Mouse (Mus musculus) thymus, postnatal 10 days (tissue): ENCODE results near the gene Nim1k.
"Not testable (repeated sequence)": the region's sequence is repeated elsewhere in the genome, so short reads cannot be mapped to it uniquely, and the experiment has no call there.

ENCODE experiments used
- DNase-seq, 2 experiments: peaks; one replicate each; pipeline ENCODE4 v3.0.0; 2021; ENCODE audit warnings: low spot score in 2 of 2

The Nim1k gene

DNA sequence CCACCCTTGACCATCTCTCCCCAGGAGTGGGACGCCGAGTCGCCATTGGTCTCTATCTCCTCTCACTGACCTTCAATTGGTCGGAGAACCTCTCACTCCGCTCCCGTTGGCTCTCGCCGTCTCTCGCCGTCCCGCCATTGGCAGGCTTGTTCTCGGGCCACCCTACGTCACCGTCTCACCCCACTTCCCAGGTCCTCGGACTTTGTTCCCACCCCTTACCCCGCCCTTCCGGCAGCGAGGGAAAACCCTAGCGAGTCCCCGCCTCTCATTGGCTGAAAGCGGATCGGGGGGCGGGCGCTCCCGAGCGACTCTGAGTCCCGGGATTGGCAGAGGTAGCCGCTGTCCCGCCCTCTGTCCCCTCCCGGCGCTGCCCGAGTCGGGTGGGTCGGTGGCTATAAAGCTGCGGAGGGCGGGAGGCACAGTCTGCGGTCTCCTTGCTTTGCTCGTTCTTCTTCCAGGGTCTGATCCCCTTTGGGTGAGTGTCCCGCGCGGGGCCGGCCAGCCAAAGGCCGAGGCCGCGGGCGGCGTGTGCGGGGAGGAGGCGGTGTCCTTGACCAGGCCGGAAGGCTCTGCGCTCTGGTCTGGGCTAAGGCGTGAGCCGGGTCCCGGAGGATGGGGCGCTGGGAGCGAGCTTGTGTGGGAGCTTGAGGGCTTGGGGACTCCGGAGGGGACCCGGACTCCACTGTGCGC is 65.5 kb downstream of the Nim1k start, which contains the start of gene Hmgcs1:
Hmgcs1 (plus strand) TSS at position 341 of the 690 bp plus-strand sequence.
- peak; percentile 97 to 98 for DNase-seq

DNA sequence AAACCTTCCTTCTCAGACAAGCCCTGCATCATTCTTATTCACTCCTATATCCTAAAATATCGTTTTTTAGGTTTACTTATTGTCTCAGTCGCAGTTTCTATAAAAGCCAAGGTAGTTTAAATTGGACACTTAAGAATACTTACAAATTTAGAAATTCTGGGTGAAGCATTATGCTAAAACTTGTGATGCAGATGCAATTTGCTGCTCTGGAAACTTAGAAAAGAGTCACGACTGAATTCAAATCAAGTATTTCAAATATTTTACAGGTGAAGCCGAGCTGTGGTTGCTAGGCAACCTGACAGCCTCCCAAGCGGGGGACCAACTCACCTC is 66.0 kb downstream of the Nim1k start:
- no peak for DNase-seq

DNA sequence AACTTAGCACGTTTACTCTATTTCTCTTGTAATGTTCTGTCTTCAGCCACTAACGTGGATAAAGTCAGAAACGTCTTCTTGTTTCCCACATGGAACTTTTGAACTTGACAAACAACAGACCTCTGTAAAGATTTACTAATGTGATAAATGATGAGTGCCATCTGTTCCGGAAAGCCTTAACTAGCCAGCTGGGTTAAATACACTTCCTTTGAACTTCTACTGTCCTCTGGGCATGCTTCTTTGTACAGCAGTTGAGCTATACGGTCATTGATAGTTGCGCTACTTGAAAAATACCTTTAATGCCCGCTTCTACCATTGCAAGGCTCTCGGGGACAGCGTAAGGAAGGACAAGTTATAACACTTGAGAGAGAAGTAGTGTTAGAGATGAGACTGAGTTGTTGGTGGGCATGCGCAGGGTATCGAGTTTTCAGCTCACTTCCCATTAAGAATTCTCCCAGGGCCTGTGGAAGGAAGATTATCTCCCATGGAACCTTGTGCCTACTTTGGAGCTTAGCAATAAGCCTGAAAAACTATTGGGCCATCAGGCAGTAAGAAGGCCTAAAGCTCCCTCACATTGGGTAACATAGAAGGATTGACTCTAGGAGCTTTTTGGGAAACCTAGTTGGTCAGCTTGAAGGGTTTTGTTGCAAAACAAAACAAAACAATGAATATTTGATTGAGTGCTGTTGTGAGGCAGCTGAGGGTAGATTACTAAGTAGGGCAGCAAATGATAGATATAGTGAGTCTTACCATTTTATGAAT is 71.1 kb downstream of the Nim1k start:
- no peak for DNase-seq

DNA sequence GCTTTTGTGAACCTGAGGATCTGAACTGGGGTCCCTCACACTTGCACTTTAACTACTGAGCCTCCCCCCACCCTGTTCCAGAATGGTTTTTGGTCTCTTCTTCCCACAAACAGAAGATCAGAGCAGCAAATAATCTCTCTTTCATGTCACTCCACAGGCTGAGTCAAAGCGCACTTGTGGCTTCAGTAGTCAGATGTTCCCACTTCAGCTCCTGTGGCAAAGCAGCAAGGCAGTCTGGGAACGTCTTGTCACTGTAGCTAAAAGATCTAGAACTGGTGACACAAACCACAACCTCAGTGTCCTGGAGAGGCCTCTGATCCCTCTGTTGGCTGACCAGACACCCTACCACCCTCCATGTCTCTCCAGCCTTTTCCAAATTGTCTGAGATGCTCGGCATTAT is 74.5 kb downstream of the Nim1k start:
- DNase-seq = no peak

DNA sequence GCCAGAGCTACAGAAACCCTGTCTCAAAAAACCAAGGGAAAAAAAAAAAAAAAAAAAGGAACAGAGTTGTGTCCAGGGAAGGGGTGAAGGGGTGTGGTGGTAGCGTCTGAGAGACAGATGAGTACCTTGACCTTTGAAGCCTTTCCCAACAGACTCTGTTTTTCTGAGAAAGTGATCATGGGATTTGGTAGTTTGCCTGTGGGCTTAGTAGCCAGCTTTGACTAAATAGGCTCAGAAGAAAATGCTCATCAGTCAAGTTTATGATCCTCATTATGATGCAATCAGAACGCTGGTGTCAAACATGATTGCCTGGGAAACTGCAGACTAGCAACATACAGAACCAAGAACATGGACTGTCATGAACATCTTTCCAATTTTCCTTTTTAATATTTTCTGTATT is 76.0 kb downstream of the Nim1k start:
- no peak for DNase-seq

DNA sequence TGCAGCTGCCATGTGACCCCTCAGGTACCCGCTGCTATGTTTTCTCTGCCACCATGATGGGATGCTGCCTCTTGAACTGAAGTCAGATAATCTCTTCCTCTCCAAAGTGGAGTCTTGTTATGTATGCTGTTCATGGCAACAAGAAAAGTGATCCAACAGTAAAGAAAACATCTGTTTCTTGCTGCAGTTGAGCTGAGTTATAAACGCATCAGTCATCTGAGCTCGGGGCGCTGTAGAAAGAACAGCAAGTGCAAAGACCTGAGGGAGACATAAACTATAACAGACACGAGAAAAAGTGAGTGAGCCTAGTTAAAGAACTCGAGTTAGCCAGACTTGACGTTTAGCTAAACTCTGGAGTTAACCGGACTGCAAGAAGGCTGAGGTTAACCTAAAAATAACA is 76.9 kb downstream of the Nim1k start:
- no peak for DNase-seq

DNA sequence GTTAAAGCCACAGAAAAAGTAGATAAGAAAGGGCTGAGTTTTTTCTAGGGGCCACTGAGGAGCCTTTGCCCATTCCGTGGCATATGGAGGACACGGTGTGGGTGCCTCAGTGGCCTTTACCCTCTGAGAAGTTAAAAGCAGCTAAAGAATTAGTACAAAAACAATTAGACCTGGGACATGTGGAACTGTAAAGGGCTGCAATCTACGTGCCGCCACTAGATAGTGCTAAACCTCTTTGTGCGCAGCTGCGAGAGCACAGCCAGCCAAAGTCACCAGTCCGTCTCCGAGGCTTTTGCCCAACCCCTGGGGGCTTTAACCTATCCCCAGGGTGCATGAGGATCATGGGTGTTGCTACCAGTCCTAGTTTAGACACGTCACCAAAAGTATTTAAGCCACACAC is 94.3 kb downstream of the Nim1k start:
- DNase-seq = not testable (repeated sequence)
